Mouse (Mus musculus) kidney, adult 8-10 months (tissue): Measurements from ENCODE around the gene Nlrp6.

Experiments
- DNase-seq, 2 experiments: peaks; one replicate each; pipeline ENCODE4 v3.0.0; 2022

Gene Nlrp6

DNA sequence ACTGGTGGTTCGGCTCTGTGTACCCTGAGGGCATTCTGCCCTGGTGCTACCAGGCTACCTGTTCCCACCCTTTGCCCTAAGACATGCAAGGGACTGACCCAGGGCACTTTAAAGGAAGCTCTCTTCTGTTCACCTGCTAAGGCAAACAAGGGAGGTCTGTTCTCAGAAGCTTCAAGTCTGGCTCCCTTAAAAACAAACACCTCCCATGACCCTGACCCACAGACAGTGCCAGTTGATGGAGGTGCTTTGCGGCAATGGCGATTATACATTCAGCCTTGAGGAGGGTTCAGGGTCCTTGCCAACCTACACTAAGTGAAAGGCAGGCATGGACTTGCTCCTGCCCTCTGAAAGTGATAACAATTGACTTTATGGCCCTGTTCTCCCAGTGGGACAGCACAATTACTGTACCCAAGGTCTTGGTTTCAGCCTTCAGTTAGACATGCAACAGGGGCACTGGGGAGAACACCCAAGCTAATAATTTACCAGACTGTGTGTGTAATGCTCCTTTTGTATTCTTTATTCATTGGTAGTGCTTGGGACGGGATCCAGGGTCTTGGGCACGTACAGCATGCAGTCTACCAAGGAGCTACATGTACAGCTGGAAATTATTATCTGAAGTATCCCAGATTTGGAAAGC lies 7.7 kb upstream of the Nlrp6 start:
- DNase-seq = peak; percentile 59 to 68

DNA sequence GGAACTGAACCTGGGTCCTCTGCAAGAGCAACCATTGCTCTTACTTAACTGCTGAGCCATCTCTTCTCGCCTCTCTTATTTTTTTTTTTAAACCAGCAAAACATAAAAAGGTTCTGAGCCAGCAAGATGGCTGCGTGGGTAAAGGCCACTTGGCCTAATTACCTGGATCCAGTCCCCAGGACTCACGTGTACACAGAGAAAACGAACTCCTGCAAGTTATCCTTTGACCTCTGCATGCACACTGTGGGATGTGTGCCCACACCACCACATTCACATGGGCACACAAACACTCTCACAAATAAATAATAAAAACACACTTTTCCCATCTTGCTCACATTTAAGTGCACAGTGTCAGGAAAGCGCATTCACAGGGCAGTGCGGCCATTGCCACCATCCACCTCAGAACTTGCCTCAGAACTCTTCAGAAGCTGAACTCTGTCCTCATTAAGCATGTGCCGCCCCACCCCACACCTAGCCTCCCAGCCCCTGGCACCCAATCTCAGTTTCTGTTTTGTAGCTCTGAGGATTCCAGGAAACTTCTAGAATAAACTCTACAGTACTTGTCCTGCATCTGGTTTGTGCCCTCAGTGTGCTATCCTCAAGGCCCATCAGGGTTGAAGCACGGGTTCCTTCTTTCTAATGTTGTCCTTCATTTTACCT lies 6.5 kb upstream of the Nlrp6 start:
- DNase-seq = peak; percentile 80 to 84

DNA sequence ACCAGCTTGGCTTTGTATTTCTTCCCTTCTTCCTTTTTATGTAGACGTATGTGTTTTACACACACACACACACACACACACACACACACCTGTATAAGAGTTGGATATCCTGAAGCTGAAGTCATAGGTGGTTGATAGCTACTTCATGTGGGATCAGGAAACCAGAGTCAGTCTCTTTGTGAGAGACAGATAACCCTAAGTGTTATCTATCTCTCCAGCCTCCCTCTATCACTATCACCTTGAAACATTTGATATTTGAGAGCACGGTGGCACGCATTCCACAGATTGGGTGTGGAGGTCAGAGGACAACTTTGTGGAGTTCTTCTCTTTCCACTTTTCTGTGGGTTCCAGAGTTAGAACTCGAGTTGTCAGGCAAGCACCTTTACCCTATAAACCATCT lies 791 bp upstream of the Nlrp6 start:
- DNase-seq = no peak

DNA sequence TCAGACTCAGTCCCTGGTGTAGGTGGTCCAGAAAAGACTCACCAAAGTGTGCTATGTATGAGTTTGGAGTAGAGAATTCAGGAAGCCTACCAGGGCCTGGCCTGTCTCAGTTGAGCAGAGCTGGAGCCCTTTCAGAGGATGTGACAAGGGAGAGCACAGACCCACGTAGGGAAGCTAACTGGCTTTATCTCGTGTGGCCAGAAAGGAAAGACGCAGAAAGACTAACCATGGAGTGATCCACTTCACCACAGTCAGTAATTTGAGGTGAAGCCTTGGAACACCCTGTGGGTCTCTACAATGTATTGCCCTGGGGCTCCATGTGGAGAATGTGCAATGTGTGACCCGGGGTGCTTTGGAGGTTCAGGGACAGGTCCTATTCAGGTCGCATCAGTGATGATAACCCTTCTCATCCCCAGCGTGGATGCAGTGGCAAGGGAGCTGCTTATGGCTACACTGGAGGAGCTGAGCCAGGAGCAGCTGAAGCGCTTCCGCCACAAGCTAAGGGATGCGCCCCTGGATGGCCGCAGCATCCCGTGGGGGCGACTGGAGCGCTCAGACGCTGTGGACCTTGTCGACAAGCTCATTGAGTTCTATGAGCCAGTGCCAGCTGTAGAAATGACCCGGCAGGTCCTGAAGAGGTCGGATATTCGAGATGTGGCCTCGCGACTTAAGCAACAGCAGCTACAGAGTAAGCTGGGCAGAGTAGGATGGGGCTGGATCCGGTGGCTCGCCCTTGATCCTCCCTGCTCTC lies 698 bp downstream of the Nlrp6 start:
- no peak for DNase-seq

- peak; percentile 93 to 94 for DNase-seq
Observed at GRCm38 (mm10) chr7:140922398-140923069, 1.8 kb downstream of the Nlrp6 start.

GRCm38 (mm10) chr7:140923070-140923775 lies 2.5 kb downstream of the Nlrp6 start:
- DNase-seq = no peak

DNA sequence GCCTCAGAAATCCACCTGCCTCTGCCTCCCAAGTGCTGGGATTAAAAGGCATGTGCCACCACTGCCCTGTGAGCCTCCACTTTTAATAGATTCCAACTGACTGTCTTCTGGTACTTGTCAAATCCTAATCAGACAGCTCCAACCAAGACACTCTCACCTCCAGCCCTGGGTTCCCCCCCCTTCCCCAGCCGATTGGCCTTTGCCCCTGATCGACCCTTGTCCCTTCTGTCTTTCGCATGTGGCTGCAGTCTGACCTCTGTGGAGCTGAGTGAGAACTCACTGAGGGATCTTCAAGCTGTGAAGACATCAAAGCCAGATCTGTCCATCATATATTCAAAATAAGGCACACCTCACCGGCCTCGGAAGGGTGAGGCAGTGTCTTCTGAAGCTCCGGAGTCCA lies 6.5 kb downstream of the Nlrp6 start:
- no peak for DNase-seq

GRCm38 (mm10) chr7:140938436-140938835 lies 17.7 kb downstream of the Nlrp6 start:
- no peak for DNase-seq

- no peak for DNase-seq
Observed at GRCm38 (mm10) chr7:140938896-140939295, 18.2 kb downstream of the Nlrp6 start.

GRCm38 (mm10) chr7:140939669-140940171 lies 19.0 kb downstream of the Nlrp6 start:
- DNase-seq = no peak

DNA sequence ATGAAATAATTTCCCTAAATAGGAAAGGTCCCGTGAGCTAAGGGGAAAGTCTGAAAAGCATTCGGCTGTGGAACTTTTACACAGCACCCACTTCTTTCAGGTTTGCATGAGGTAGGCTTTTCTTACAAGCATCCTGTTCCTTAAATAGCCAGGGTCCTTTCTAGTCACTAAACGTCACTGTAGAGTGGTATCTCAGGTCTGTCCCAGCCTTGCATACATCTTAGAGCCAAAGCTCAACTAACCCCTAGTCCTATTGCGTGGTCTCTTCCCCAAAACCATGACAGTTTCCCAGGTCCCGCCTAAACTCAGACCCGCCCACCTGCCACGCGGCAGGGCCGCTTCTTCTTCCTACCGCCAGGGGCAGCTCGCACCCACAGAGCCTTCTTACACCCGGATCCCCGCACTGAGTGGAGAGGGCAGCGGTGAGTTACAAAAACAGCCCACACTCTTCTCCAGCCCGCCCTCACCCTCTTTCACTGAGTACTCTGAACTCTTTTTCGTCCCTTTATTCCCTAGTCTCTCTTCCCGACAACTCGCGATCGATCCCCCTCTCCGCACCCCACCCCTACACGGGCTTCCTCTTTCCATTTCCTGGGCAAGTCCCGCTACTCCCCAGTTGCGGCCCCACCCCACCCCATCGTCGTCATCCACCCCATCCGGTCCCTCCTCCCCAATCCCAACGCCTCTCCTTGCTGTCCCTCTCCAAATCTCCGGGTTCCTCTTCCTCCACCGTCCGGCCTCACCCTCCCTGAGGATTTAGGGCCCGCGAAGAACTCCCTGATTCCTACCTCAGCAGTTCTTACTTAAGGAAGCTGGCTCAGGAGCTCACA lies 20.7 kb downstream of the Nlrp6 start, which contains the start of gene Pgghg:
TSS of gene Pgghg (plus strand) at position 170 of the 830 bp plus-strand sequence.
- DNase-seq = peak; percentile 84 to 86

DNA sequence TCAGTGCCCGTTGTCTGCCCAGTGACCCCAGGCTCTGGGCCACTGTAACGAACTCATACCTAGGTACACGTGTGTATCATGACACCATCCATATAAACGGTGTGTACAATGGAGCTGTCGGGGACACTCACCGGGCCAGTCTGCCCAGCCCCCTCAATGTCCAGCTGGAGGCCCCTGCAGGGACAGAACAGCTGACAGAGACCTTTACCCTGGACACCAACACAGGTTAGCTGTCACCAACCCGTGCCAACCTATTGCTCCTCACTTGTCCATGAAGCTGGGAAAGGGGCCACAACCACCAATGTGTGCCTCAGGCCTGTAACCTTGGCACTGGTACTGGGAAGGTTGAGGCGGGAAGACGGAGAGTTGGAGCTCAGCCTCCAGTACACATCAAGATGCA lies 21.6 kb downstream of the Nlrp6 start:
- no peak for DNase-seq

GRCm38 (mm10) chr7:140942811-140943210 lies 22.1 kb downstream of the Nlrp6 start:
- no peak for DNase-seq

DNA sequence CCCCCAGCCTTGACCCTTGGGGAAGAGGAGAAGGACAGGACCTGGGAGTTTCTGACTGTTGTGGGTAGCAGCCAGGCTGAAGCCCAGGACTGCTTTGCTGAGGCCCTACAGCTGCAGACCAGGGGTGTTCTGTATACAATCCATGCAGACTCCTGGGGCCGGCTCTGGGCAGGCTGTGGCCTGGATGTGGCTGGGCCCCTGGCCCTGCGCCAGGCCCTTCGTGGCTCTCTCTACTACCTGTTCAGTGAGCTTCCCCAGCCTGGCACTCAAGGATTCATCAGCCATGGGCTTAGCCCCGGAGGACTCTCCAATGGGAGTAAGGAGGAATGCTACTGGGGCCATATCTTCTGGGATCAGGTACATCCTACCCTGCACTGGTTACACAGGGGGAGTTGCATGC lies 22.7 kb downstream of the Nlrp6 start:
- DNase-seq = no peak

DNA sequence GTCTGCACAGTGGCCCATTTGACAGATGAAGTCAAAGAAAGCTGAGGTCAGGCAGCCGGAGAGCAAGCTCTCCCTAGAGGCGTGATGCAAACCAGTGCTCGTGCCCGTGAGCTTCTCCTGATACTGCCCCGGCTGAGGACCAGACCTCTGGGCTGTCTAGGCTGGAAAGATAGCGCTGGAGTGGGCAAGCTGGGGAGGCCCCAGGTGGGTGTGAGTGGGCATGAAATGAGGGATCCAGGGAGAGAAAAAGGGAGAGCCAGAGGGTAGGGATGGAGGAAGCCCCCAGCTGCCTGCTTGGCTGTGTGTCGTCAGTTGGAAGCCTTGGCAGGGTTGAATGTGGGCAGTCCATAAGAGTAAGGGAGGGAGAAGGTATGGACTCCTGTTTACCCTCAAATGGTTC lies 23.5 kb downstream of the Nlrp6 start:
- no peak for DNase-seq

DNA sequence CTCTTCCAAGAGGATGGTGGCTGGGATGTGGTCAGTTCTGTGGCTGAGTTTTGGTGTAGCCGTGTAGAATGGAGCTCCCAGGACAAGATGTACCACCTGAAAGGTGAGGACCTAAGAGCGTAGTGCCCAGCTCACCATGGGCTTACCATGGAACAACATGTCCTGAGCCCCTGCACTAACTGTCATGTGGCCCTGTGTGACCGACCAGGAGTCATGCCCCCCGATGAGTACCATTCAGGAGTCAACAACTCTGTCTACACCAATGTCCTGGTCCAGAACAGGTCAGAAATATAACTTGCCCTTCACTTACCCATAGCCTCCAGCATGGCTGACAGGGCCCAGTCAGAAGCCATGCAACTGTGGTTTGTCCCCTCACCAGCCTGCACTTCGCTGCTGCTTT lies 24.5 kb downstream of the Nlrp6 start:
- DNase-seq = no peak

- no peak for DNase-seq
Observed at GRCm38 (mm10) chr7:140946311-140946710, 25.6 kb downstream of the Nlrp6 start.

DNA sequence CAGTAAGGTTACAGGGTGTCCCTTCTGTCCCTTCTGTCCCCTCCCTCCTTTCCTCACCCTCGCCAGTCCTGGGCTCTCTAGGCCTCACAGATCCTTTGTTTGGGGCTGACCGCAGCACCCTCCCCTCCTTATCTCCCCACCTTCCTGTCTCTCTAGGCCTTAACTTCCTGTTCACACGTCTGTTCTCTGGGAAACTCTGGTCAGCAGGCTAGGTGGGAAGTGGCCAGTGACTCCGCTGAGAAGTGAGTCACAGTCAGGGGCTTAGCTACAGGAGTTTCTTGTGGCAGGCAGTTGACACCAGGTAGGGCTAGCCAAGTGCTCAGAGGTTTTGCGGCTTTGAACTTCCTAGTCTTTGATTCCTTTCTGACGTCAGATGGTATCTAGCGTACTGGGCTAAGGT lies 26.3 kb downstream of the Nlrp6 start:
- DNase-seq = no peak

- DNase-seq = no peak
Observed at GRCm38 (mm10) chr7:140948161-140948560, 27.5 kb downstream of the Nlrp6 start.

GRCm38 (mm10) chr7:140949255-140949654 lies 28.6 kb downstream of the Nlrp6 start:
- DNase-seq = no peak

GRCm38 (mm10) chr7:140949824-140950530 lies 29.3 kb downstream of the Nlrp6 start, which contains the start of gene Ifitm5:
Gene Ifitm5 (minus strand): TSS chr7:140950291.
- no peak for DNase-seq
